Mouse (Mus musculus) CD4-positive helper T cell, adult 2 months (primary cell): Measurements from ENCODE around the gene Tmem132b.

Source experiments
- DNase-seq: peaks from one replicate; pipeline ENCODE4 v3.0.0-alpha.2; 2012; ENCODE audit warnings: low read depth, missing footprints, low spot score

Tmem132b gene

DNA sequence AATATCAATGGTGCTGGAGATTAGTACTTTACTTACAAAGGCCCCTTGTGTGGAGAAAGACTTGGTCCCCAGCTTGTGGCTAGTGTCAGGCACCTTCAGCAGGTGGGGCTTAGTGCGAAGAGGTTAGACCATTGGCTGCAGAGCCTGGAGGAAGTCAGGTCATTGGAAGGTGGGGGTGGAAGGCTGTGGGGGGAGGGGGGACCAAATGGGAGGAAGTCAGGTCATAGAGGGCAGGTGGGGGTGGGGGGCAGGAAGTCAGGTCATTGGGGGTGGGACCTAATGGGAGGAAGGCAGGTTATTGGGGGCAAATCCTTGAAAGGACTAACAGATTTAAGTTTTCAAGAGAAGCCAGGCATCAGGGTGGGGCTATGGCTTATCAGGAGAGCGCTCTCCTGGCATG lies 44.3 kb downstream of the Tmem132b start:
- no peak for DNase-seq

GRCm38 (mm10) chr5:125578661-125579060 lies 47.1 kb downstream of the Tmem132b start:
- no peak for DNase-seq

DNA sequence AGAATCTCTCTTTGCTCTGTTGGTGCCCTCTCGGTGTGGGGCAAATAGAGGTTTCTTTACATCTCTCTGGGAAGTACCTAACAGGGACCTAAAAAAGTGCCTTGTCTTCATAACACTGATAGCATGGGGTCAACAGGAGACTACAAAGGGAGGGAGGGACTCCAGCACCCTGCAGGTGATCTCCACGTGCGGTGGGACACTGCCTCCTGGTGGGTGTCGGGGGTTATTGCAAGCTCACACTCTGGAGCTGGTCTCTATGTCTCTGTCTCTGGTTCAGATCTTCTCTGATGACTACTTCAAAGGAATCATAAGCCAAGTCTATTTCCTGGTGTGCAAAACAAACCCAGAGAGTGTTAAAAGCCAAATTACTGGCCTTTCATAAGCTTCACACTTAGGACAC lies 47.6 kb downstream of the Tmem132b start:
- no peak for DNase-seq

- no peak for DNase-seq
Observed at GRCm38 (mm10) chr5:125583298-125583697, 51.7 kb downstream of the Tmem132b start.

DNA sequence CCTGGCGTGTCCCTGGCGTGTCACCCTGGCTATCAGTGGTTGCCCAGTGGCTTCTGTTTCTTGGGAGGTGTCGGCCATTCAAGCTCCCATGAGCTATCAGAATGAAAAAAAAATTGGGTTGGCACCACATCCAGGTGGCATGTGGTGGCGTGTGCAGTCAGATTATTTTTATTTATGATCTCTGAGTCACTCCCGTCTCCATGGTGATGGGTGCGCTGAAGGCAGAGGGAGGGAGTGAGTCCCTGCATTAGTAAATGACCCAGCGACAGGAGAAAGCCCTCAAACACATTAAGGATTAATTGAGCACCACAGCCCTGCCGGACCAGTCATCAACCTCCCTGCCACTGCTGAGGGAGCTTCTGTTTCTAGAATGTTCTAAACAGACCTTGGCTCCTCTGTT lies 52.3 kb downstream of the Tmem132b start:
- DNase-seq: no peak

DNA sequence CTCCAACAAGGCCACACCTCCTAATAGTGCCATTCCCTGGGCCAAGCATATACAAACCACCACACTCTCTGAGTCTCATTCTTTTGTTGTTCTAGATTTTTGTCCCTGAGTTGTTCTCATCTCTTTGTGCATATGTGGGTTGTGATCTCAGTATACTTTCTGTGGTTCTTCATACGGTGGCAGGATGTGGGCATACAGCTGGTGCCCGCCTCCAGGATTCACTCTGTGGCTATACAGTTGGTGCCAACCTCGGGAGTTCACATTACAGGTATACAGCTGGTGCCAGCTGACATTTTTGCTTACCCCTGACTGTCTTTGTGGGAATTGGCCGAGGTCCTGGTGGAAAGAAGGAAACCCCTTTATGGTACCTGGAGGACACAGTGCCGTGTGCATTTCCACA lies 53.6 kb downstream of the Tmem132b start:
- DNase-seq: no peak

GRCm38 (mm10) chr5:125588203-125588602 lies 56.6 kb downstream of the Tmem132b start:
- DNase-seq: no peak

DNA sequence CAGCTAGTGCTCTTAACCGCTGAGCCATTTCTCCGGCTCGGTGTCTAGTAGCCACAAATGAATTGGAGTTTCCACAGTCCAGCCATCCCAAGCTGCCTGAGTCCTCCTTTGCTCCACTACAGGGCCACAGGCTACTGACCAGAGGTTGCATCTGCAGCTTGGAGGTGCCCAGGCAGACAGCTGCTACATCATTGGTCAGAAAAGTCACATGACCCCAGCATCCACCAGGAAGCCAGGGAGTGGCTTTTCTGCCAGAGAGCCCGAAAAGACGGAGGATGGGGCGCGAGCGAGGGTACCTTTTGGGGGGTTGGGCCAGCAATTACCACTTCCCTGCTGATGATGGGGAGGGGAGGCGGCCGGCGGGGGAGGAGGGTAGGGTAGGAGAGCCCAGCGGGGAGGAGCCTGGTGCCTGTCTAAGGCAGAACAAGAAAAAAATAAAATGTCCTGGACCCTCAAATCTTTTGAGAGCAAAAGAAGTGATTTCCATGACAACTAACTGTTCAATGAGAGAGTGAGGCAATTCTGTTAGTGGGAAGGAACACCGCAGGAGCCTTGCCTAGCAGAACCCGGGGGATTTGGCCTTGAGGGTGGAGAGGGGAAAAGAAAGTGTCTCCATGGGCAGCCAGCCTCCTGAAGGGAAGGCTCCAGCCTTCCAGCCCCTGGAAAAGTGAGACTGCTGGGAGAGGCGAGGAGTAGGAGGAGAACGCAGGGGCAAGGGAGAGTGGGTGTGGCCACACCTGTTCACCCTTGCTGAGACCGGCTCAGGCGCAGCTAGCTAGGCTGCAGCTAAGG lies 57.5 kb downstream of the Tmem132b start:
- DNase-seq: no peak

DNA sequence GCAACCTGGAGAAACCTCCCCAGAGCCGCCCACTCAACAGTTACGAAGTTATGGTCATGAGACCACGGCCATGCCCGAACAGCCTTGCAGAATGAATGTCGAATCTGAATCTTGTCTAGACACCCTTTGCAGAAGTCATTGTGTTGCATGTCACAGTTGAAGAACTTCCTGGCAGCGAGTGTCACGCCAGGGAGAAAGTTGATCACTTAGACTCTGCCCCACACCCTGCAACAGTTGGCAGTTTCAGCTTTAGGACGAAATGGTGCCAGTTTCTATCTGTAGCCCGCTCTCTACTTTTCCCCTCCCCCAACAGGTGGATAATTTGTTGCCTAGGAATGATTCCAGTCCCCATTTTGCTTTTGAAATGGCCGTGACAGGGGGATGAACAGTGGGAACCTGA lies 66.5 kb downstream of the Tmem132b start:
- no peak for DNase-seq

DNA sequence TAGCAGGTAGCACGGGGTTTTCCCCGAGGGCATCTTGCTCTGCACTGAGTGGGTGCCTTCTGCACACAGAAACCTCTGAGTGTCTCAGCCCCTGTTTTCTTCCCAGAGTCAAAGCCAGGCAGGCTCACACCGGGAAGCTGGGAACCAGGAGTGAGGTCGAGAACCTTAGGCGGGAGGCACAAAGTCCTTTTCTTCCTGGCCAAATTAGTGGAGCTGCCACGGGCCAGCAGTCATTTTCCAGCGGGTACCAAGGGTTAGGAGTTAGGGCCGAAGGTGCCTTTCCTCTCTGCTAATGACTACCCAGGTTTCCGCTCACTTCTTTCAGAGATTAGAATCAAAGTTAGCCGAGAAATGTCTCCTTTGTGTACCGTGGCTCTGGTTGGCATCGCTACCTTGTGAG lies 75.6 kb downstream of the Tmem132b start:
- DNase-seq: no peak

DNA sequence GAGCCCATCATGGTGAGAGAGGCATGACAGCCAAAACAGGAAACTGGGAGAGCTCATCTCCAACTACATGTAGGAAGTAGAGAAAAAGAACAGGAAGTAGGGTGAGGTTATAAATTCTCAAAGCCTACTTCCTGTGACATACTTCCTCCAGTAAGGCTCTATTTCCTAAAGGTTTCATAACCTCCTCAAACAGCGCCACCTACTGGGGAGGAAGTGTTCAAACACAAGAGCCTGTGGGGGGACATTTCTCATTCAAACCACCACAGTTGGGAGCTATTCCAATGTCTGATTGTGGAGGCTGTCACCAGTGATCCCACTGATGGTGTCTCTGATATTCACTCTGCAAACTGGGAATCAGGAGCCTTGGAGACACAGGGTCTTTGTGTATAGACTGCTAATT lies 78.4 kb downstream of the Tmem132b start:
- DNase-seq: no peak

- DNase-seq: no peak
Observed at GRCm38 (mm10) chr5:125612460-125612859, 80.9 kb downstream of the Tmem132b start.

- no peak for DNase-seq
Observed at GRCm38 (mm10) chr5:125613136-125613535, 81.6 kb downstream of the Tmem132b start.

DNA sequence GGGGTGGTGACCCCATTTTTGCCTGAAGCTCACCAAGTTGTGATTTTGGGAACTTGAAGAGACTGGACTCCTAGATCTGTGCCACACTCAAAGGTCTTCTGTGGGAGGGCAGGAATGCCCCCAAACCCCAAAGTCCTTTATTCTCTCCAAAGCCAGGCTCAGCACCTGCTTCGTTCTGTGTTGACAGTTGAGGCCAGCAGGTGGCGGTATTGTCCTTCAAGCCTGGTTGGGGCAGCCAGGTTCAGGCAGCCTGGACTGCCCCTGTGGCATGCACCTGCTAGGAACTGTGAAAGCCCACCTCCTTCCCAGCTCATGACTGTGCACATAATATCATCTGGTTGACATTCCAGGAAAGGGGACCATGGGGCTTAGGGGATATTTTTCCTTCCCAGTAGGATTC lies 82.8 kb downstream of the Tmem132b start:
- no peak for DNase-seq

DNA sequence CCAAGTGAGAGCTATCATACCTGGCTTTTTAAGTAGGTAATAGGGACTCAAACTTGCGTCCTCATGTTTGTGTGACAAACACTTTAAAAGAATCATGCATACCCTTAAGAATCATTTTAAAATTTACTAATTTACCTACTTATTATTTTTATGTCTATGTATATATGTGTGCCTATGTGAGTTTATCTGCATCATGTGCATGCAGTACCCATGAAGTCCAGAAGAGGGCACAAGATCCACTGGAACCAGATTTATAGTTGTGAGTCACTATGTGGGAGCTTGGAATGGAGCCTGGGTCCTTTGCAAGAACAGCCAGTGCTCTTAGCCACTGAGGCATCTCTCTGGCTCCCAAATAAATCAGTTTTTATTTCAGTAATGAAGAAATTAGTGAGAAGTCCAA lies 85.5 kb downstream of the Tmem132b start:
- DNase-seq: no peak

DNA sequence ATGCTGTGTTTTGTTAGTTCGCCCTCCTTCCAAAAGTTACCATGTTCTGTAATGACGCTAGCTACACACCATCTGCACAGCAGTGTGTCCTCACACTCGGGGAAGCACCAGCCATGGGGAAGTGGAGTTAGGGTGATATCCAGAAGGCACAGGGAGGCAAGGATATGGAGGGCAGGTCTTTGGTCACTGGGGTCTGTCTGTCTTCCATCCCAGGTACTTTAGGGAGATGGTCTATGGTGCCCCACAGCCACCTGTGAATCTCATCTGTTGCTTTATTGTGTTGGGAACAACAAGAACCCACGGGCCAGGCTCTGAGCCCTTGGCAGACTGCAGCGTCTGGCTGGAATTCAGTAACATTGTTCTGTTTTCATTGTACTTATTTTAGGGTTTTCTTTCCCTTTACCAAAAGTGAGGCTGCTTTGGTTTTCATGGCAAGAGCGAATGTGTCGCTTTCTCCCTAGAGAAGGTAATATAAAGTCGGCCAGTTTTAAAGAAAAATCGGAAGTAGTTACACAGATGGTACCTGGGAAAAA lies 96.3 kb downstream of the Tmem132b start:
- no peak for DNase-seq

GRCm38 (mm10) chr5:125634666-125635065 lies 103.1 kb downstream of the Tmem132b start:
- DNase-seq: no peak

DNA sequence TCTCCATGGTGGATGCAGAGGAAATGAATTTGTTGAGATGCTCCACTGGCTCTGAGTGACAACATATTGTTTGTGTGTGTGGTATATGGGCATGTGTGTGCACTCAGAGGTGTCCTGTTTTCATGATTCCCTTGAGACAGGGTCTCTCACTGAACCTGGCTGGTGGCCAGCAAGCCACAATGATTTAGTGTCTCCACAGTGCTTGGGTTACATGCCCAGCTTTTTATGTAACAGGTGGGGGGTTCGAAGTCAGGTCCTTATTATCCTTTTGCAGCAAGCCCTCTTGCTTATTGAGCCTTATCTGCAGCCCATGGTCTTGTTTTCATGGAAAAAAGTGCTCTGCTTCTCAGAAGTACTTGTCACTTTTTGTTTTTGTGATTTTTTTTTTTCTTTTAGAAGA lies 109.4 kb downstream of the Tmem132b start:
- no peak for DNase-seq

DNA sequence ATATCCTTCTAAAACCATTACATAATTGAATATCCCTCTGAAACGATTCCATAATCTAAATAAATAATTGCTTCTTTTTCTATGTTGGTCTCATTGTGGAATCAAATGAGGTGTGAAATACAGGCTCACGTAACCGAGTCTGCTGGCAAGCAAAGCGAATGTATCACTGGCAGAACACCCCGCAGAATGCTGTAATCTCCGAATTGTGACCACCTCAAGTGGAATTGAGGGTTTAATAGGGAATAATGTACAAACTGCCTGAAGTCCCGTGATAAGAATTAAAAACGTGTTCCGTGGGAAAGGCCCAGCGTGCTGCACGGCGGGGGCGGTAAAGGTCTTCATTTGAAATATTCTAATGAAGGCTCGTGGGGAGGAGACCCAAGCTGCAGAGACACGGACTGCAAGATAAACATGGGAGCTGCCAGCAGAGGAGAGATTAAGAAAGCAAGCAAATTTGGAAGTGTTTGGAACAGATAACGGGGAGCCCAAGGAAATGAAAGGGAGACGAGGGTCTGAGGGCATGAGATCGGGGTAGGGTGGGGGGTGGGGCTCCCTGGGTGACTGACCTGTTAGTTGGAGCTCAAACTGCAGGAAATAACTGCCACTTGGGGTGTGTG lies 110.1 kb downstream of the Tmem132b start:
- DNase-seq: no peak

DNA sequence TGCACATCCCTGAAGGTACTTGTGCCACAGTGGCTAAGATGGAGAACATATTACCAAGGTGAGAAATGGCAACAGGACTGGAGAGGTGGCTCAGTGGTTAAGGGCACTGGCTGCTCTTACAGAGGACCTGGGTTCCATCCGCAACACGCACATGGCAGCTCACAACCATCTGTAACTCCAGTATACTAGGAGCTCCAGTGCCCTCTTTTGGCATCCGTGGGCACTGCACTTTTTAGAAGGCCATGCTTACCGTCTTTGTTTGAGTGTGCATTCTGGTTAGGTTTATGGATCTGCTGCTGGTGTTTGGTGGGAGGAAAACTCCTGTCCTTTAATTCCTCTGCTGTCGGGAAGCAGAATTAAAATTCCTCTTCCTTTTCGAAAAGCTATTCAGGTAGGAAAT lies 116.7 kb downstream of the Tmem132b start:
- DNase-seq: no peak

GRCm38 (mm10) chr5:125649982-125650381 lies 118.4 kb downstream of the Tmem132b start:
- DNase-seq: no peak

- no peak for DNase-seq
Observed at GRCm38 (mm10) chr5:125658101-125658500, 126.5 kb downstream of the Tmem132b start.
